Mouse (Mus musculus) kidney, postnatal 0 days (tissue): Measurements from ENCODE around the gene Ntsr2. TPM values are rescaled to one million over a fixed set of nuclear protein-coding genes. Genes with fewer than 3 reads are reported as not detected.

ENCODE experiments used
- ATAC-seq: fragments of 200-750 bp; cut with Nextera tagmentation; replicated peaks from 2 replicates; pipeline ENCODE4 v1.8.0; 2017; ENCODE audit warnings: low read depth, moderate number of reproducible peaks, moderate TSS enrichment, moderate library complexity; ENCODE audit not compliant: low FRiP score
- DNase-seq: peaks from one replicate; pipeline ENCODE4 v3.0.0-alpha.2; 2016; ENCODE audit warnings: low spot score
- H3K27ac ChIP-seq: fragments of 300-500 bp; sonication (generic); 2 replicates; pipeline ENCODE4 v1.5.1; 2014; ENCODE audit warnings: mild to moderate bottlenecking
- H3K27me3 ChIP-seq: fragments of 300-500 bp; sonication (generic); 2 replicates; pipeline ENCODE4 v1.6.1; 2014; ENCODE audit warnings: low read length, mixed read lengths; ENCODE audit not compliant: insufficient read depth
- H3K36me3 ChIP-seq: fragments of 300-500 bp; sonication (generic); 2 replicates; pipeline ENCODE4 v1.6.1; 2014; ENCODE audit warnings: low read length, mixed read lengths; ENCODE audit not compliant: insufficient read depth
- H3K4me1 ChIP-seq: fragments of 300-500 bp; sonication (generic); replicated peaks from 2 replicates; pipeline ENCODE4 v1.6.1; 2014; ENCODE audit warnings: antibody characterized with exemption, low read length, mixed read lengths; ENCODE audit not compliant: insufficient read depth
- H3K4me2 ChIP-seq: fragments of 300-500 bp; sonication (generic); 2 replicates; pipeline ENCODE4 v1.6.1; 2014; ENCODE audit warnings: mild to moderate bottlenecking, low read length, moderate library complexity, mixed read lengths
- H3K4me3 ChIP-seq: fragments of 300-500 bp; sonication (generic); replicated peaks from 2 replicates; pipeline ENCODE4 v1.5.1; 2014; ENCODE audit warnings: low read depth, low read length
- H3K9ac ChIP-seq: fragments of 300-500 bp; sonication (generic); 2 replicates; pipeline ENCODE4 v1.6.1; 2014; ENCODE audit warnings: low read depth, low read length
- H3K9me3 ChIP-seq: fragments of 300-500 bp; sonication (generic); replicated peaks from 2 replicates; pipeline ENCODE4 v1.6.1; 2016; ENCODE audit warnings: low read length, inconsistent platforms, mixed read lengths
- CTCF ChIP-seq: IDR thresholded peaks from 2 replicates; pipeline ENCODE4 v1.5.1; 2016; ENCODE audit warnings: antibody characterized with exemption, low read depth, mild to moderate bottlenecking, moderate library complexity
- WGBS: fragments of 180-500 bp; shearing (Covaris S2); extraction: QIAGEN DNeasy Blood & Tissue Kit; methylation state at CpG from one replicate; pipeline ENCODE4 v1.1.7; 2014; 5-methylcytosine and 5-hydroxymethylcytosine counted together
- polyA plus RNA-seq: library from polyadenylated mRNA; unstranded; fragments of >200 nt; fragmentation: Nextera tagmentation; extraction: Ambion mirVana; gene quantifications from 2 replicates; pipeline ENCODE4 v1.2.1, GENCODE M21; 2015

Gene Ntsr2
- polyA plus RNA-seq, 1 experiment from 2014 or later, result 0.20 TPM

DNA sequence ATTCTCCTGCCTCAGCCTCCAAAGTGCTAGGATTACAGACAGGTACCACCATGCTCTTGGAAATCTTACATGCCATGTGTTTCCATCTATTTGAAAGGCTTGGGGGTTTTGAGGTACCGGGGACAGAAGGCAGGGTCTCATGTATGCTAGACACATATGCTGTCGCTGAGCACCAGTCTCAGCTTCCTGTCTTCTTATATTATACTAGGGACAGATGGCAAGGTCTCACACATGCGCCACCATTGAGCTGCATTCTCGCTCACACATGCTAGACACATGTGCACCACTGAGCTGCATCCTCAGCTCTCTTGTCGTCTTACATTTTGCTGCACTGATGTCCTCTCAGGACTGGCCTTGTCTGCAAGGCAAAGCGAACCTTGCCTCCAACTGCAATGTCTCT, 33.7 kb upstream of the Ntsr2 start:
- H3K4me2 ChIP-seq, result no peak overlapping the region
- ATAC-seq, result no peak
- H3K4me1 ChIP-seq, result 0 out of 2 replicates have a peak, but pooled peaks cover 4% of the 10 kb centered on the region
- H3K36me3 ChIP-seq, result no peaks in the 10 kb centered on the region
- no peak overlapping the region for H3K27ac ChIP-seq
- no peaks in the 10 kb centered on the region for H3K27me3 ChIP-seq
- WGBS, result 90% methylated on average over 6 of the region's 6 CpGs
- H3K4me3 ChIP-seq, result no peak overlapping the region
- H3K9ac ChIP-seq, result no peak overlapping the region
- H3K9me3 ChIP-seq, result no peaks in the 10 kb centered on the region
- no peak for TF ChIP-seq CTCF
- no peak for DNase-seq

DNA sequence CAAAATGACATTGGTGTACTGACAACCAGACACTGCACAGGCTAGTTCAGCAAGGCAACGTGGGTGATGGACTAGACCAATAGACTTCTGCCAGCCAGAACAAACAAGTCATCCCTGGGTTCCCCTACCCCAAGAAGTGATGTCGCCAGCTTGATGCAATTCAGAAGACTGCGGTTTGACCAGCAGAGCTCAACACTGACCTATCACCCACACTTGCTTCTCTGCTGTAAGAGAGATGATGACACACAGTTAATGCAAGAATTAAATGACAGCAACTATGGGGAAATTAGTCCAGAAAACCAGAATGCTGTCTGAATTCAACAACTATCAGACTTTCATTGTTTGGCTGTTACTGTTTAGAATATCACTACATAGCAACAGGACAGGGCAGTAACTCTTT, 33.0 kb upstream of the Ntsr2 start:
- DNase-seq, result no peak
- Histone ChIP-seq H3K27ac (no peak overlapping the region), H3K4me2 (no peak overlapping the region), H3K4me3 (no peak overlapping the region), H3K4me1 (0 out of 2 replicates have a peak, but pooled peaks cover 4% of the 10 kb centered on the region), H3K9me3 (no peaks in the 10 kb centered on the region), H3K27me3 (no peaks in the 10 kb centered on the region), H3K9ac (no peak overlapping the region), H3K36me3 (no peaks in the 10 kb centered on the region)
- no peak for ATAC-seq
- WGBS, result 84% methylated on average over 3 of the region's 3 CpGs
- TF ChIP-seq CTCF, result no peak

- Histone ChIP-seq H3K27ac (0 out of 2 replicates have a peak overlapping the region, but pooled peaks have one; percentile 19), H3K4me2 (no peak overlapping the region), H3K27me3 (no peaks in the 10 kb centered on the region), H3K9ac (no peak overlapping the region), H3K36me3 (no peaks in the 10 kb centered on the region), H3K4me1 (no peaks in the 10 kb centered on the region), H3K4me3 (no peak overlapping the region), H3K9me3 (no peaks in the 10 kb centered on the region)
- 43% methylated on average over 7 of the region's 7 CpGs for WGBS
- peak; percentile 31 for DNase-seq
- no peak for TF ChIP-seq CTCF
- peak; percentile 87 for ATAC-seq
Measured at GRCm38 (mm10) chr12:16630152-16630865, 22.9 kb upstream of the Ntsr2 start.

DNA sequence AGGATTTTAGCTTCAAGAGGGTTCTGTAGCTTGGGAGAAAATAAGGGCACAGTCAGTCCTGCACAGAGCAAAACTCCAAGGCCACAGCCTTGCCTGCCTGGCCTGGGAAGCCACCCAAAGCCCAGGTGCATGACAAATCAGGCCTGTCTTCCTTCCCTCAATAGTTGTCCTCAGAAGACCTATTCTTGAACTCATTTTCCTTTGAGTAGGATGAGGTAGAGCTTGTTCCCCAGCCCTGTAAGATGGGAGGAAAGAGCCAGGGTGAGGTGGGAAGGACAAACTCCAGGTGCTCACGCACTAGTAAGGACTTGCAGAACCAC, 22.4 kb upstream of the Ntsr2 start:
- Histone ChIP-seq H3K4me2 (no peak overlapping the region), H3K9me3 (no peaks in the 10 kb centered on the region), H3K27me3 (no peaks in the 10 kb centered on the region), H3K9ac (no peak overlapping the region), H3K4me1 (no peaks in the 10 kb centered on the region), H3K4me3 (no peak overlapping the region), H3K36me3 (no peaks in the 10 kb centered on the region), H3K27ac (0 out of 2 replicates have a peak overlapping the region, but pooled peaks have one; percentile 19)
- WGBS, result 85% methylated on average over 1 of the region's 1 CpGs
- TF ChIP-seq CTCF, result no peak
- DNase-seq (no peak), ATAC-seq (no peak)

GRCm38 (mm10) chr12:16631423-16631822, 21.8 kb upstream of the Ntsr2 start:
- Histone ChIP-seq H3K36me3 (no peaks in the 10 kb centered on the region), H3K27me3 (no peaks in the 10 kb centered on the region), H3K4me3 (no peak overlapping the region), H3K9ac (no peak overlapping the region), H3K9me3 (no peaks in the 10 kb centered on the region), H3K4me2 (no peak overlapping the region), H3K27ac (no peak overlapping the region), H3K4me1 (no peaks in the 10 kb centered on the region)
- DNase-seq (no peak), ATAC-seq (no peak)
- 77% methylated on average over 2 of the region's 2 CpGs for WGBS
- no peak for TF ChIP-seq CTCF

DNA sequence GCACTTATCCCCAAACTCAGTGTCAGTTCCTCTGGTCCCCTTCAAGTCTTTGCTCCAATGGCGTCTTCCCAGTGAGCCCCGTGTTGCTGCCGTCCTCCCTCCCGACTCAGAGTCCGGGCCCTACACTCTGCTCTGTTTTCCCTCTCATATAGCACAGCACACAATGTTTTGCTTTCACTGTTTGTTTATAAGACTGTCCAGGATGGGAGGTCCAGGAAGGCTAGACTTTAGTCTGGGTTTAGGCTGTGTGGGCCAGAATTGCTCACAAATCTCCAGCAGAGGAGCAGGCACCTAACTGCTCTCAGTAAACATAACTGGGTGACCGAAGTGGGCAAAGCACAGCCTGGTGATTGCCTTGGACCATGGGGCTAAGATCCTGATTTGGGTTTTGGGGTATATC, 19.9 kb upstream of the Ntsr2 start:
- Histone ChIP-seq H3K36me3 (no peaks in the 10 kb centered on the region), H3K4me3 (no peak overlapping the region), H3K4me1 (no peaks in the 10 kb centered on the region), H3K9ac (no peak overlapping the region), H3K4me2 (no peak overlapping the region), H3K27me3 (no peaks in the 10 kb centered on the region), H3K9me3 (no peaks in the 10 kb centered on the region), H3K27ac (no peak overlapping the region)
- no peak for ATAC-seq
- DNase-seq, result no peak
- no peak for TF ChIP-seq CTCF
- 74% methylated on average over 6 of the region's 6 CpGs for WGBS
